Mouse (Mus musculus): Measurements from ENCODE around the gene Ccdc62. TPM values are rescaled to one million over a fixed set of nuclear protein-coding genes. Genes with fewer than 3 reads are reported as not detected.

Gene Ccdc62
- 1.8 TPM for polyA plus RNA-seq (2014; fragmentation: Illumina TruSeq; extraction: RNeasy Lipid Tissue Mini Kit (QIAGEN cat#74804); ENCODE audit: insufficient read depth, low read depth, low replicate concordance)

GRCm38 (mm10) chr5:123930508-123930989, at the start of gene Ccdc62:
TSS of gene Ccdc62 (plus strand) at chr5:123930679.

DNA sequence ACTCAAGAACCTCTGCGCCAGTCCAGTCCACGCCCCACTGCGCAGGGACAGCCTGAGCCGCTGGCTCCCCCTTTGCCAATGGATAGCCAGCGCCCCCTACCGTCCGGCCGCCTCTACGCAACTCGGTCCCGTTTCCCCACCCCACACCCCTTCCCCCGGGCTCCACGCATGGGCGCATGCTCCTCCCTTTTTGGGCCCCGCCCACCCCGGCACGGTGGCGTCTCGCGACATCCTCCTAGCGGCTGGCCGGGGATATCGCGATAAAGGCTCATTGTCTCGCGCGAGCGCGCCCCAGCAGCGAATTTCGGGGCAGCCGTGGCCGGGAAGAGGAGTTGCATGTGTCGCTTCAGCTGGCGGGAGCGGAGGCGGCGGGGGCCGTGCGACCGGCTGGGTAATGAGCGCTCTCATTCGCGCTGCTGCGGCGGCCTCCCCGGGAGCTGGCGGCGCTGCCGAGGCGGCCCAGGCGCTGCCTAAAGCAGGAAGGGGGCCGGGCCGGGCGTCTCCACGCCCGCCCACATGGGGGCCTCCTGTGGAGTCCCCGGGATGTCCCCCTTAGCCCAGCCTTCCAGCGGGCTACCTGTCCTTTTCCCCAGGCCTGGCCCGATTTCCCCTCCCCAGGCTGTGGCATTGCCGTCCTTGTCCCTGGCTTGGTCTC, 23.4 kb upstream of the Ccdc62 start, which contains the start of gene Denr:
Denr (plus strand) TSS at position 200 of the 655 bp plus-strand sequence.

GRCm38 (mm10) chr5:123927118-123927517, 3.4 kb upstream of the Ccdc62 start, which contains the start of gene Gm43518:
TSS of gene Gm43518 (plus strand) at chr5:123927418.

DNA sequence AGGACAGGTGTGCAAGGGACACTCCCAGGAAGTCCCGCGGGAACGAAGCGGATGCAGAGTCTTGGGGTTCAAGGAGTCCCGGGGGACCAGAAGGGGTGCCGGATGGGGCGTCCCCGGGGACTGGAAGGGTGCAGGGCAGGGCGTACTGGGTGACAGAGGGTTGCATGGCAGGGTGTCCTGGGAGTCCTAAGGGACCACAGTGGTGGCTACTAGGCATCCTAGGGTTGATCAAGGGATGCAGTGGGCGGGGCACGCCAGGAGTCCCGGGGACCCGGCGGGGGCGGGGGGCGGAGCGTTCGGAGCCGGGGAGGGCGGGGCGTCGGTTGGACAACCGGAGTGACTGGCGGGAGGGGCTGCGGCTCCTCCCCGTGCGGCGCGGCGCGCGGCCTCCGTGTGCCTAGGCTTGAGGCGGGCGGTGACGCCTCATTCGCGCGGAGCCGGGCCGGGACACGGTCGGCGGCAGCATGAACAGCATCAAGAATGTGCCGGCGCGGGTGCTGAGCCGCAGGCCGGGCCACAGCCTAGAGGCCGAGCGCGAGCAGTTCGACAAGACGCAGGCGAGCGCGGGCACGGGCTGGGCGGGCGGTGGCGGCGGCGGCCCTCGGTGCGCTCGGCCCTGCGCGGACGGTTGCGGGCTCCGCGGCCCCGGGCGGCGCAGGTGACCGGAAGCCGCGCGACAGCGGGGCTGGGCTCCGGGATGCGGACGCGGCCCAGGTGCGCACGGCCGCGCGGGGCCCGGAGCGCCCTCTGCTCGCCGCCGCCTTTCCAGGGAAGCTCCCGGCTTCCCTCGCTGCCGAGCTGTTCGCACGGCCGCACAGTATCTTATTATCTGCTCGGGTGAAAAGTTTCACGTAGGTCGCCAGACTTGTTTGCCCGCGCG, 43.1 kb downstream of the Ccdc62 start, which contains the start of gene Hip1r:
Hip1r (plus strand) TSS at position 330 of the 880 bp plus-strand sequence.

Other genes starting within 250 kb of the Ccdc62 start
- 45.8 TPM for gene Clip1, start 246.1 kb upstream of the Ccdc62 start, polyA plus RNA-seq (2014; fragmentation: Illumina TruSeq; extraction: RNeasy Lipid Tissue Mini Kit (QIAGEN cat#74804); ENCODE audit: insufficient read depth, low read depth, low replicate concordance)
- gene Zcchc8, start 209.6 kb upstream of the Ccdc62 start, polyA plus RNA-seq (2014; fragmentation: Illumina TruSeq; extraction: RNeasy Lipid Tissue Mini Kit (QIAGEN cat#74804); ENCODE audit: insufficient read depth, low read depth, low replicate concordance), result 23.2 TPM
- 55.2 TPM for gene Rsrc2, start 181.3 kb upstream of the Ccdc62 start, polyA plus RNA-seq (2014; fragmentation: Illumina TruSeq; extraction: RNeasy Lipid Tissue Mini Kit (QIAGEN cat#74804); ENCODE audit: insufficient read depth, low read depth, low replicate concordance)
- gene Kntc1, start 181.0 kb upstream of the Ccdc62 start, polyA plus RNA-seq (2014; fragmentation: Illumina TruSeq; extraction: RNeasy Lipid Tissue Mini Kit (QIAGEN cat#74804); ENCODE audit: insufficient read depth, low read depth, low replicate concordance), result 0.74 TPM
- gene Hcar2, start 65.2 kb upstream of the Ccdc62 start, polyA plus RNA-seq (2014; fragmentation: Illumina TruSeq; extraction: RNeasy Lipid Tissue Mini Kit (QIAGEN cat#74804); ENCODE audit: insufficient read depth, low read depth, low replicate concordance), result 3.6 TPM
- 1.1 TPM for gene Hcar1, start 50.7 kb upstream of the Ccdc62 start, polyA plus RNA-seq (2014; fragmentation: Illumina TruSeq; extraction: RNeasy Lipid Tissue Mini Kit (QIAGEN cat#74804); ENCODE audit: insufficient read depth, low read depth, low replicate concordance)
- 37.4 TPM for gene Denr, start 23.5 kb upstream of the Ccdc62 start, polyA plus RNA-seq (2014; fragmentation: Illumina TruSeq; extraction: RNeasy Lipid Tissue Mini Kit (QIAGEN cat#74804); ENCODE audit: insufficient read depth, low read depth, low replicate concordance)
- not detected for gene Gm43518, start 3.3 kb upstream of the Ccdc62 start, polyA plus RNA-seq (2014; fragmentation: Illumina TruSeq; extraction: RNeasy Lipid Tissue Mini Kit (QIAGEN cat#74804); ENCODE audit: insufficient read depth, low read depth, low replicate concordance)
- gene Hip1r, start 42.9 kb downstream of the Ccdc62 start, polyA plus RNA-seq (2014; fragmentation: Illumina TruSeq; extraction: RNeasy Lipid Tissue Mini Kit (QIAGEN cat#74804); ENCODE audit: insufficient read depth, low read depth, low replicate concordance), result 14.2 TPM
- gene Vps37b, start 101.6 kb downstream of the Ccdc62 start, polyA plus RNA-seq (2014; fragmentation: Illumina TruSeq; extraction: RNeasy Lipid Tissue Mini Kit (QIAGEN cat#74804); ENCODE audit: insufficient read depth, low read depth, low replicate concordance), result 14.6 TPM
- gene Abcb9, start 165.1 kb downstream of the Ccdc62 start, polyA plus RNA-seq (2014; fragmentation: Illumina TruSeq; extraction: RNeasy Lipid Tissue Mini Kit (QIAGEN cat#74804); ENCODE audit: insufficient read depth, low read depth, low replicate concordance), result 3.2 TPM
- gene Ogfod2, start 181.6 kb downstream of the Ccdc62 start, polyA plus RNA-seq (2014; fragmentation: Illumina TruSeq; extraction: RNeasy Lipid Tissue Mini Kit (QIAGEN cat#74804); ENCODE audit: insufficient read depth, low read depth, low replicate concordance), result 23.3 TPM
- 48.1 TPM for gene Arl6ip4, start 185.4 kb downstream of the Ccdc62 start, polyA plus RNA-seq (2014; fragmentation: Illumina TruSeq; extraction: RNeasy Lipid Tissue Mini Kit (QIAGEN cat#74804); ENCODE audit: insufficient read depth, low read depth, low replicate concordance)

Data from lung, adult 10 weeks (tissue).